Mouse (Mus musculus) megakaryocyte, adult 5-6 weeks (primary cell): Measurements from ENCODE around the gene B4galnt1. TPM values are rescaled to one million over a fixed set of nuclear protein-coding genes. Genes with fewer than 3 reads are reported as not detected.
"Not testable (repeated sequence)": the region's sequence is repeated elsewhere in the genome, so short reads cannot be mapped to it uniquely, and the experiment has no call there.

Source experiments
- ATAC-seq: 2 replicates; pipeline ENCODE4 v1.8.0; 2016; ENCODE audit warnings: mild to moderate bottlenecking, inconsistent platforms; ENCODE audit not compliant: poor library complexity, severe bottlenecking
- total RNA-seq, 2 experiments: library from RNA; stranded (forward) in 1 of 2; stranded (reverse) in 1 of 2; fragments of 153-499, 151-499 nt in 1 of 2; fragments of 221-1000, 200-1000 nt in 1 of 2; gene quantifications; 2 replicates each; pipeline versions ENCODE4 v1.2.3 to v1.2.4; 2015 to 2017

B4galnt1 gene
- total RNA-seq, 2 experiments from 2014 or later = 67.7 to 113 TPM

- no peak for ATAC-seq
Observed at GRCm38 (mm10) chr10:127186451-127186850, 21.4 kb downstream of the B4galnt1 start.

DNA sequence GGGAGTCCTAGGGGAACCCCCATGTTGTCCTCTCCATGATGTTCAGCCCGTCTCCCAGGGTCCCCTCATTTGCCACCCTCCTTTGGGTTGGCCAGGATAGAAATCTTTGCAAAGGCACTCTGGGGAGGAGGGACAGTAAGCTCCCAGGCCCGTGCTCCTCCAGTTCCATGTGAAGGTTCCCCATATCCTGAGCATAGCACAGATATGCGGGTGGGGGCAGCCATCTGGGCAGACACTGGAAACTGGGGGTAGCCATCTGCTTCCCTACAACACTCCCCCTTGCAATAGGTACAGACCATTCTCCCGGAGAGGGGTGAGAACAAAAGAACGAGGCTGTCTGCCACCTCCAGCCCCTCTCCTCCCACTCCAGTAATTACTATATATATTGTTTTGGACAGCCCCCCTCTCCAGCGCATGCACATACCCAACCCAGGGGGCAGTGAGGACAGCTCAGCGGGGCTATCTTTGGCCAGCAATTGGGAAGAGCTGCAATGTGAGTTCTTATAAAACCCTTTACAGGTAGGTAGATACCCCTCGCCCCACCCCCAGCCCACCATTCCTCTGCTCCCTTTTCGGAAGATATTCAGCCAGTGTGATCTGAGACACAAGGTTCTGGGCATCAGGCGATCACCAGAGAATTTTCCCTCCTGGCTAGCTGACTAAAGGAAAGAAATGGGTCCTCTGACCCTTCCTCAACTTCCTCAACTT, 22.5 kb downstream of the B4galnt1 start:
- no peak for ATAC-seq

GRCm38 (mm10) chr10:127188079-127188453, 23.0 kb downstream of the B4galnt1 start:
- ATAC-seq = no peak

DNA sequence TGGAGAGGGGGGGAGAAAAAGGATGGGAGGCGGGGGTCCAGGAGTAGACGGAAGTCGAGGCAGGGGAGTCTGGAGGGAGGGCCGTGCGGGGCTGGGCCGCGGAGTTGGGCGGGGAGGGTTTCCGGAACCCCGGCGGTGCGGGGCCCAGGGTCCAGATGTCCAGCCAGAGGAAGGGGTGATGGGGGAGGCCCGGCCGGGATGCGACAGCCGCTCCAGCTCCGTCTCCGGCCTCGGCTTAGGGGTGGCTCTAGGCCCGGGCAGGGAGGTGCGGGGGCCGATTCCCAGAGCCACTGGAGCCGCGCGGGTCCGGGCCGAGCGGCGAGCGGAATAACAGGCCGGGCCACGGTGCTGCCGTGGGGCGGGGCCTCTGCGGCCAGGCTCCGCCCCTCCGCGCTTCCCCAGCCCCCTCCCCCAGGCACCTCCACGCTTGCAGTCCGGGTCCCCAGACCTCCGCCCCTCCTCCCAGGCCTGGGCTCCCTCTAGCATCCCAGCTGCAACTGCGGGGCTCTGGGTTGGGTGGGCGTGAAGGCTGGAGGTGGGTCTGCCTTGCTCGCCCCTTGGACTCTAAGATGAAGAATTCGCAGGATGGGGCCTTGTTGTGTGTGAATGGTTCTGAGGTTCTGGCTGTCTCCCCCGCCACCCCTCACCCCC, 23.6 kb downstream of the B4galnt1 start:
- peak; percentile 54 for ATAC-seq

- ATAC-seq = peak; percentile 55
Observed at GRCm38 (mm10) chr10:127189116-127189650, 24.2 kb downstream of the B4galnt1 start.

GRCm38 (mm10) chr10:127189651-127190381, 24.8 kb downstream of the B4galnt1 start, which contains the start of gene Arhgef25:
Gene Arhgef25 (minus strand): TSS chr10:127190083.
- ATAC-seq = no peak

- ATAC-seq = no peak
Observed at GRCm38 (mm10) chr10:127190398-127191190, 25.6 kb downstream of the B4galnt1 start.

- no peak for ATAC-seq
Observed at GRCm38 (mm10) chr10:127191191-127192056, 26.4 kb downstream of the B4galnt1 start.

GRCm38 (mm10) chr10:127192057-127192328, 27.0 kb downstream of the B4galnt1 start:
- not testable (repeated sequence) for ATAC-seq

GRCm38 (mm10) chr10:127193011-127193410, 28.0 kb downstream of the B4galnt1 start:
- ATAC-seq = no peak

GRCm38 (mm10) chr10:127194428-127195327, 29.7 kb downstream of the B4galnt1 start:
- peak; percentile 55 for ATAC-seq

GRCm38 (mm10) chr10:127195328-127196129, 30.5 kb downstream of the B4galnt1 start, which contains the start of gene Dtx3:
Gene Dtx3 (minus strand): TSS chr10:127195728.
- ATAC-seq = peak; percentile 18

DNA sequence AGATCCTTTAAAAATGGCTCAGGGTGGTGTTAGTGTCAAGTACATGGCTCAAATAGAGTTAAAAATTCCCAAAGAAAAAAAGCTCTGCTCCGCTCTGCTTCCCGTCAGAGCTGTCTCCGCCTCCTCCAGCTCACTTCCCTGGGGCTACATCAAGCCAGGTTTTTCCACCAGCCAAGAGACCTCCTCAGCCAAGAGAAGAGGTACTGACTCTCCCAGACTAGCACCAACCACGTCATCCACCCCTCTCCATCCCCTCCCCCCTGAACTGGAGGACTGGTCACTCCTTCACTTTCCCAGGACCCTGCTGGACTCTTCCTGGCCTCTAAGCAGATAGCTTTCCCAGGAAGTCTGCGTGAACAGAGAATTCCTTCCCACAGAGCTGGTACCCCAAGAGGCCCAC, 31.4 kb downstream of the B4galnt1 start:
- no peak for ATAC-seq

- no peak for ATAC-seq
Observed at GRCm38 (mm10) chr10:127197104-127197503, 32.1 kb downstream of the B4galnt1 start.

- ATAC-seq = no peak
Observed at GRCm38 (mm10) chr10:127197505-127198110, 32.6 kb downstream of the B4galnt1 start.

GRCm38 (mm10) chr10:127198492-127198891, 33.5 kb downstream of the B4galnt1 start:
- ATAC-seq = no peak

DNA sequence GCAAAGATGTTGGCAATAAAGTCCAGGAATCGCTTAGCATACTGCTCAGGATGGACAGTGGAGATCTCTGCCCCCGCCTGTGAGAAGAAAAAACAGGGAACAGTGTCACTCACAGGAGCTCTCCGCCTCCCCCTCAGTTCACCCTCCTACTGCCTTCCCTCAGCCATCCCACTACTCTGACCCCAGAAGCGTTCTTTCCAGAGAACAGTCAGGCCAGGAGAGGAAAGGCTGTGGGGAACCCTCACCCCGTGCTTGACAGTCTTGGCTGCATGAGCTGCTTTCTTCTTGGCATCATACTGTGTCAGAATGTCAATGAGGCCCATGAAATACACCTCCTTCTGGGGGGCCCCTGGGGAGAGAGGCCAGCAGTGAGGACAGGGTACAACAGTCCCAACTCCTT, 34.0 kb downstream of the B4galnt1 start:
- ATAC-seq = no peak

DNA sequence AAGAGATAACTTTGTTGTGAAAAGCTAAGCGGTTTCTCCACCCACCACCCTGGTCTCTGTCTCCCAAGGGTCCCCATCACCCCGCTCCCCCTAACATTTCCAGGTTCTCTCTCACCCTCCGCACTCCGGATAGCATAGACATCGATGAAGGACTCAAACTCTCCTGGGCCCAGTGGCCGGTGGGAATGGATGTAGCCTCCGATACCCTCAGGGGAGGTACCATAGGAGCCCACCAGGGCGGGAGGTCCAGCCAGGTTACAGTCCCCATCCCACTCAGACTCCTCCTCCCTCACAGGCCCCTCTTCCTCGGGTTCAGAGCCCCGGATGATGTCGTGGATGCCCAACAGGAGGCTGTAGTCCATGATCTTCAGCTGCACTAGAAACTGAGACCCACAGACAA, 34.4 kb downstream of the B4galnt1 start:
- ATAC-seq = no peak
